Mouse (Mus musculus) spleen, adult 2 months (tissue): ENCODE measurements at regions not wholly inside any gene's neighbourhood (a gene's known extent, or its start where the extent isn't known, plus 50 kb on each side); places are given as distances from the start of the nearest gene placed in this dataset.

ENCODE experiments used
- CTCF ChIP-seq: fragments of 200-500 bp; IDR thresholded peaks from 2 replicates; pipeline ENCODE4 v1.5.1; 2011; ENCODE audit warnings: mild to moderate bottlenecking, inconsistent platforms; ENCODE audit not compliant: insufficient read depth, insufficient read length, insufficient replicate concordance; ENCODE audit errors: extremely low read depth
- POLR2A ChIP-seq: fragments of 200-500 bp; IDR thresholded peaks from 2 replicates; pipeline ENCODE4 v1.6.1; 2011; ENCODE audit warnings: low read depth, low read length, inconsistent platforms

DNA sequence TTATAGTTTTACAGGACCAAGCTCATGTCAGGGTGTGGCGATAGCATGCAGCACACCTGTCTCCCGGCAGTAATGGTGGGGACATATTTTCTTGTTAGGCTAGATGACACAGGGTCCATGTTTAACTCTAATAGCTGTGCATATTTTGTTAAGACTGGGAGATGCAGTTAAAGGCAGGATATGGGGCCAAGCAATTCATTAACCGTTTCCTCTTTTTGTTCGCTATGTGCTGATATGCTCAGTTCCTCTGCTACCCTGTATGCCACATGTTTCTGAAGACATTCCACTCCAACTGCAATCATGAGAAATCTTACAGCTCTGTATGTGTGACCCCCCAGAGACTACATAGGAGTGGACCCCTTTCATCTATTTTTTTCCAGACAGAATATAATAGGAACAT is 104.0 kb upstream of the Stt3b start:
- no peak for TF ChIP-seq POLR2A
- TF ChIP-seq CTCF, result no peak
